Mouse (Mus musculus): ENCODE results near the gene Lnx2. TPM values are rescaled to one million over a fixed set of nuclear protein-coding genes. Genes with fewer than 3 reads are reported as not detected.
A peak's percentile ranks its signal among the peaks of the same experiment; 100 is the strongest.

Gene Lnx2
- polyA plus RNA-seq, 1 experiment from 2014 or later = 10.8 TPM

DNA sequence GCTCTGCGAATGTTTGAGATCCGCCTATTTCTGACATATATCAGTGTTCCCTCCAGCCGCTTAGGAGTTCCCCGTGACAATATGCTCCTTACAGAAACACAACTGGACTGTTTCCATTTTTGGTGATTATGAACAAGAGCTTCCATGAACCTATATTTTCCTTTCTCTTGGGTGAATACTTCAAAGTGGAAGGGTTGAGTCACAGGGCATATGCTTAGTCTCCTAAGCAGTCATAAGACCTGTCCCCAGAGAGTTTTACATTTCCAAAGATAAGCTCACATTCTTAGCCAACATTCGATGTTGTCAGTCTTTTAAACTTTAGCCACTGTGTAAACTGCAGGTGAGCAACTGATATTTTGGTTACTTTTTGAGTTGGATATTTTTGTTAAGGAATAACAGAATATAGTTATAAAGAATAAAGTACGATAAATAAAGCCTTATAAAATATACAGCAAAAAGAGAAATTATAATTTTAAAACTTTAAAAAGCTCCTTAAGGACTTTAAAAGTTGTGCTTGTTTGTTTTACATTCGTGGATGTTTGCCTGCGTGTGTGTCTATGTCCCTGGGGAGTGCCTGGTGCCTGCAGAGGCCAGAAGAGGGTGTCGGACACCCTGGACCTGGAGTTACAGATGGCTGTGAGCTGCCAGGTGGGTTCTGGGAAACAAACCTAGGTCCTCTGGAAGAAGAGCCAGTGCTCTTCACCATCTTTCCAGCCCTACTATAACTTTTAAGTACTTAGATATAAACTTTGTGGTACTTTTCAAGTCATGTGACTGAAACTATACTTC lies 18.6 kb downstream of the Lnx2 start:
- no peaks in the 10 kb centered on the region for H3K9me3 ChIP-seq
- H3K9ac ChIP-seq (replicated peaks) = no peak overlapping the region
- no peaks in the 10 kb centered on the region for H3K36me3 ChIP-seq
- no peak overlapping the region for H3K27ac ChIP-seq (replicated peaks)
- H3K4me1 ChIP-seq = peaks cover 4% of the 10 kb centered on the region
- no peak overlapping the region for H3K4me2 ChIP-seq (replicated peaks)
- ATAC-seq (replicated peaks) = no peak
- no peak overlapping the region for H3K4me3 ChIP-seq
- no peaks in the 10 kb centered on the region for H3K27me3 ChIP-seq
- 93% methylated on average over 9 of the region's 9 CpGs for WGBS

GRCm38 (mm10) chr5:147056712-147057290 lies 19.6 kb downstream of the Lnx2 start:
- no peak for ATAC-seq (replicated peaks)
- WGBS = 85% methylated on average over 10 of the region's 10 CpGs

GRCm38 (mm10) chr5:147055572-147056245 lies 20.7 kb downstream of the Lnx2 start:
- Histone ChIP-seq H3K27ac (replicated peaks) (no peak overlapping the region), H3K4me1 (peaks cover 4% of the 10 kb centered on the region), H3K27me3 (no peaks in the 10 kb centered on the region), H3K4me3 (no peak overlapping the region), H3K4me2 (replicated peaks) (no peak overlapping the region), H3K9me3 (no peaks in the 10 kb centered on the region), H3K36me3 (no peaks in the 10 kb centered on the region), H3K9ac (replicated peaks) (no peak overlapping the region)
- ATAC-seq (replicated peaks) = no peak
- 88% methylated on average over 6 of the region's 6 CpGs for WGBS

More at GRCm38 (mm10) chr5:147056712-147057290, 19.6 kb downstream of the Lnx2 start:
- Histone ChIP-seq H3K36me3 (no peaks in the 10 kb centered on the region), H3K4me1 (peaks cover 4% of the 10 kb centered on the region), H3K9me3 (no peaks in the 10 kb centered on the region), H3K9ac (replicated peaks) (no peak overlapping the region), H3K4me3 (no peak overlapping the region), H3K27me3 (no peaks in the 10 kb centered on the region), H3K4me2 (replicated peaks) (no peak overlapping the region), H3K27ac (replicated peaks) (no peak overlapping the region)

- no peak for ATAC-seq (replicated peaks)
- Histone ChIP-seq H3K9ac (replicated peaks) (no peak overlapping the region), H3K27me3 (no peaks in the 10 kb centered on the region), H3K9me3 (no peaks in the 10 kb centered on the region), H3K4me3 (no peak overlapping the region), H3K27ac (replicated peaks) (no peak overlapping the region), H3K4me2 (replicated peaks) (no peak overlapping the region), H3K4me1 (peaks cover 4% of the 10 kb centered on the region), H3K36me3 (no peaks in the 10 kb centered on the region)
- 72% methylated on average over 2 of the region's 2 CpGs for WGBS
Measured at GRCm38 (mm10) chr5:147054747-147055270, 21.6 kb downstream of the Lnx2 start.

GRCm38 (mm10) chr5:147054328-147054727 lies 22.1 kb downstream of the Lnx2 start:
- peaks cover 4% of the 10 kb centered on the region for H3K4me1 ChIP-seq
- WGBS = 89% methylated on average over 6 of the region's 6 CpGs
- H3K9ac ChIP-seq (replicated peaks) = no peak overlapping the region
- H3K4me2 ChIP-seq (replicated peaks) = no peak overlapping the region
- no peaks in the 10 kb centered on the region for H3K27me3 ChIP-seq
- H3K36me3 ChIP-seq = no peaks in the 10 kb centered on the region
- no peaks in the 10 kb centered on the region for H3K9me3 ChIP-seq
- H3K27ac ChIP-seq (replicated peaks) = no peak overlapping the region
- no peak overlapping the region for H3K4me3 ChIP-seq
- ATAC-seq (replicated peaks) = no peak

GRCm38 (mm10) chr5:147053481-147053880 lies 22.9 kb downstream of the Lnx2 start:
- no peak overlapping the region for H3K9ac ChIP-seq (replicated peaks)
- no peaks in the 10 kb centered on the region for H3K9me3 ChIP-seq
- ATAC-seq (replicated peaks) = no peak
- no peaks in the 10 kb centered on the region for H3K27me3 ChIP-seq
- 81% methylated on average over 3 of the region's 3 CpGs for WGBS
- H3K27ac ChIP-seq (replicated peaks) = no peak overlapping the region
- H3K4me2 ChIP-seq (replicated peaks) = no peak overlapping the region
- peaks cover 4% of the 10 kb centered on the region for H3K4me1 ChIP-seq
- H3K36me3 ChIP-seq = no peaks in the 10 kb centered on the region
- H3K4me3 ChIP-seq = no peak overlapping the region

- H3K27me3 ChIP-seq = no peaks in the 10 kb centered on the region
- no peak overlapping the region for H3K9ac ChIP-seq (replicated peaks)
- ATAC-seq (replicated peaks) = no peak
- H3K27ac ChIP-seq (replicated peaks) = no peak overlapping the region
- WGBS = 79% methylated on average over 6 of the region's 6 CpGs
- peaks cover 4% of the 10 kb centered on the region for H3K4me1 ChIP-seq
- H3K9me3 ChIP-seq = no peaks in the 10 kb centered on the region
- no peak overlapping the region for H3K4me3 ChIP-seq
- no peak overlapping the region for H3K4me2 ChIP-seq (replicated peaks)
- no peaks in the 10 kb centered on the region for H3K36me3 ChIP-seq
Measured at GRCm38 (mm10) chr5:147053071-147053470, 23.3 kb downstream of the Lnx2 start.

GRCm38 (mm10) chr5:147052309-147052558 lies 24.2 kb downstream of the Lnx2 start:
- no peaks in the 10 kb centered on the region for H3K36me3 ChIP-seq
- H3K4me2 ChIP-seq (replicated peaks) = no peak overlapping the region
- H3K9me3 ChIP-seq = no peaks in the 10 kb centered on the region
- 0 out of 2 replicates have a peak, but pooled peaks have one; percentile 46 for ATAC-seq (replicated peaks)
- H3K4me3 ChIP-seq = no peak overlapping the region
- no peaks in the 10 kb centered on the region for H3K27me3 ChIP-seq
- no peak overlapping the region for H3K9ac ChIP-seq (replicated peaks)
- peaks cover 4% of the 10 kb centered on the region for H3K4me1 ChIP-seq
- H3K27ac ChIP-seq (replicated peaks) = no peak overlapping the region
- 68% methylated on average over 4 of the region's 4 CpGs for WGBS

GRCm38 (mm10) chr5:147051500-147052308 lies 24.7 kb downstream of the Lnx2 start:
- no peak overlapping the region for H3K9ac ChIP-seq (replicated peaks)
- no peaks in the 10 kb centered on the region for H3K9me3 ChIP-seq
- H3K27ac ChIP-seq (replicated peaks) = no peak overlapping the region
- no peak overlapping the region for H3K4me3 ChIP-seq
- no peaks in the 10 kb centered on the region for H3K27me3 ChIP-seq
- H3K36me3 ChIP-seq = no peaks in the 10 kb centered on the region
- no peak overlapping the region for H3K4me2 ChIP-seq (replicated peaks)
- ATAC-seq (replicated peaks) = no peak
- WGBS = 52% methylated on average over 29 of the region's 29 CpGs
- H3K4me1 ChIP-seq = peaks cover 4% of the 10 kb centered on the region

DNA sequence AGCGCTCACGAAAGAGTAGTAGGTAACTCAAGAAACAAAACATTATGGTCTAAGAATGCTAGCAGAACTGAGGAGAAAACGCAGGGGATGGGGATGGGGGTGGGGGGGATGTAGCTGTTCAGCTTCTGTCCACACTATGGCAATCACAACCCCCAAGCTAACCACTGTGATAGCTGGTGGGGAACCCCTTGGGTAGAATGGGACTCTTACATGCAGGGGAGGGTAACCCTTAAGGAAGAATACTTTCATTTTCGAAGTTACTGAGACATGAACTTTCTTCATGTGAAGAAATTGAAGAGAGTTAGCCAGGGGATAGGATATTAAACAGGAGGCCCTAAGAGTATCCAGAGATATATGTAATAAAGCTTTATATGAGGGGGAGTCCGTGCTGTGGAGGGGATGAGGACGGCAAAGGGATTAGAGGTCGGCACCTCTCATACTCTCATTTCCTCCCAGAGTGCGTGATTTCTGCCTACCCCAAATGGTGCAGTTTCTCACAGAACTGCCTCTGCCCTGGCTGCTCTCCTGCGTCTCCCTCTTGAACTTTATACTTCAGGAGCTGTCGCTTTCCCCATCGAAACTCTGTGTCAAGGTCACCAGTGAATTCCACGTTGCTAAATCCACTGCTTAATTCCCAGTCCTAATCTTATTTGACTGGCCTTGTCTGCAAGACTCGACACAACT lies 25.4 kb downstream of the Lnx2 start:
- Histone ChIP-seq H3K4me3 (no peak overlapping the region), H3K9me3 (no peaks in the 10 kb centered on the region), H3K4me1 (peaks cover 7% of the 10 kb centered on the region), H3K9ac (replicated peaks) (no peak overlapping the region), H3K36me3 (no peaks in the 10 kb centered on the region), H3K4me2 (replicated peaks) (no peak overlapping the region), H3K27me3 (no peaks in the 10 kb centered on the region), H3K27ac (replicated peaks) (no peak overlapping the region)
- 72% methylated on average over 13 of the region's 13 CpGs for WGBS
- no peak for ATAC-seq (replicated peaks)

GRCm38 (mm10) chr5:147049544-147050209 lies 26.7 kb downstream of the Lnx2 start:
- H3K4me2 ChIP-seq (replicated peaks) = no peak overlapping the region
- no peaks in the 10 kb centered on the region for H3K36me3 ChIP-seq
- H3K9me3 ChIP-seq = no peaks in the 10 kb centered on the region
- no peak overlapping the region for H3K27ac ChIP-seq (replicated peaks)
- H3K9ac ChIP-seq (replicated peaks) = no peak overlapping the region
- peaks cover 15% of the 10 kb centered on the region for H3K4me1 ChIP-seq
- no peaks in the 10 kb centered on the region for H3K27me3 ChIP-seq
- H3K4me3 ChIP-seq = no peak overlapping the region
- 90% methylated on average over 19 of the region's 19 CpGs for WGBS
- no peak for ATAC-seq (replicated peaks)

Measured in forebrain, embryonic 15.5 days (tissue).